Mouse (Mus musculus) small intestine, adult 2 months (tissue): ENCODE results near the gene Ctdnep1.
"Not testable (repeated sequence)": the region's sequence is repeated elsewhere in the genome, so short reads cannot be mapped to it uniquely, and the experiment has no call there.

Experiments used
- CTCF ChIP-seq: fragments of 200-500 bp; IDR thresholded peaks from 2 replicates; pipeline ENCODE4 v1.5.1; 2012; ENCODE audit warnings: low read depth, mild to moderate bottlenecking, control low read depth, inconsistent platforms, low read length, moderate library complexity, mixed read lengths; ENCODE audit not compliant: insufficient replicate concordance, insufficient read length; ENCODE audit errors: extremely low read depth
- POLR2A ChIP-seq: fragments of 200-500 bp; IDR thresholded peaks from 2 replicates; pipeline ENCODE4 v1.6.1; 2012; ENCODE audit warnings: low read depth, mild to moderate bottlenecking, control low read depth, inconsistent platforms, low read length, moderate library complexity

- TF ChIP-seq POLR2A, CTCF: not testable (repeated sequence)
These were observed 35.2 kb downstream of the Ctdnep1 start for GRCm38 (mm10) chr11:70016177-70016576.
